Mouse (Mus musculus) forelimb bud, embryonic 11.5 days (tissue): ENCODE measurements around the gene Atxn7l1.

Source experiments
- DNase-seq: peaks from one replicate; pipeline ENCODE4 v3.0.0-alpha.2; 2012; ENCODE audit warnings: low read depth, low spot score

Atxn7l1 gene

DNA sequence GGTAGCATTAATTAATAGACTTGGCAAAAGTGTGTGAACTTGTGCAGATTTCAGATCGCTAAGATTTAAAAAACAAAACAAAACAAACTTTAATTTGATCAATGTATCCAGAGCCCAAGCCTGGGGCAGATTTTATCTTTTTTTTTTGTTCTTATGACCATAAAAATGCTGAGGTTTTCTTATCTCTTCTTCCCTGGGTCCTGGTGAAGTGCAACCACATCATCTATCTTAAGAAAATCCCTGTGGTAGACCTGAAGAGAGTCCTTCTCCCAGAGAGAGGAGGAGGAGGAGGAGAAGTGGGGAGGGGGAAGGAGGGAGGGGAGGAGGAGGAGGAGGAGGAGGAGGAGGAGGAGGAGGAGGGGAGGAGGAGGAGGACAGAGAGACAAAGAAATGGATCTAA, 78.5 kb downstream of the Atxn7l1 start:
- DNase-seq: no peak

- DNase-seq: no peak
These were observed 79.1 kb downstream of the Atxn7l1 start for GRCm38 (mm10) chr12:33226596-33226995.

DNA sequence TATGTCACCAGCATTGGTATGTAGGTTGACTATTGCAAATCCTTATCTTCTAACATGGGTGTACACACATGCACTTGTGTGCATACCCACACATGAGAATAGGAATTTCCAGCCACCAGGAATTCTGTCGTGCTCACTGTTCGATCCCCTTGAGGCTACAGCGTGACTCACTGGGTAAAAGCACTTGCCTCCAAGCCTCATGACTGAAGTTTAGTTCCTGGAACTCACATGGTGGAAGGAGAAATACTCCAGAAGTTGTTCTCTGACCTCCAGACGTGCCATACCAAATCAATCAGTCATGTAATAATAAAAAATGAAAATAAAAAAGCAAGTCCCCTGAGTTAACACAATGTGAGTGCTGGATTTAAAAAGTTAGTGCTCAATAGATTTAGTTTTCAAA, 87.8 kb downstream of the Atxn7l1 start:
- DNase-seq: no peak

GRCm38 (mm10) chr12:33235771-33236323, 88.4 kb downstream of the Atxn7l1 start:
- DNase-seq: no peak

DNA sequence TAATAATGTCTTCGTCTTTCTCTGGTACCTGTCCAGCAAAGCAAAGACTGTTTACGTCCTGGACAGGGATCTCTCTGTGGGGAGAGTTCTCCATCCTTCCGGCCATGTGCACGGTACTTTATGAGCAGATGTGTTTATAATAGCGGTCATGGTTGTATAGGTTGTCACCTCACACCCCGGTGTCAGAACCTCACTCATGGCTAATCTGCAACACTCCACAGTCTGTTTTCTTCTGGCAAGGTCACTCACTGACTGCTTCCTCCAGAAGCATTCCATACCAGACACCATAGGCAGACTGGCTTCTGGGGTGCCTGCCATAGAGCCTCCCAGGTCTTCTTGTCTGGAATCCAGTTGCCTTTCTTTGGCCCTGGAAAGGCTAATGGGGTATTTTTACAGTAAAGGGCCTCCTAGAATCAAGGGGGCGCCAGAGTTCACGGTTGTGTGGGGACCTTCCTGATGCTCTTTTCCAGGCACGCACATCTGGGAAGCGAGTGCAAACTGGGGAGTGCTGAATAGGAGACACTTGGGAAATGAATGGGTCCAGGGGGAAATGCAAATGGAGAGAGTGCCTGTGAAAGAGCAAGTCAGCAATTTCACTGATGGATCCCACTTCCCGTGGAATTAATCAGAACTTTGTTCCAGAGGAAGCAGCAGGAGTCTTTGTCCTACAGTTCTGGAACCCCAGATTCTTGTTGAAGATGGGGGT, 89.0 kb downstream of the Atxn7l1 start:
- no peak for DNase-seq

GRCm38 (mm10) chr12:33237108-33237507, 89.6 kb downstream of the Atxn7l1 start:
- DNase-seq: no peak

DNA sequence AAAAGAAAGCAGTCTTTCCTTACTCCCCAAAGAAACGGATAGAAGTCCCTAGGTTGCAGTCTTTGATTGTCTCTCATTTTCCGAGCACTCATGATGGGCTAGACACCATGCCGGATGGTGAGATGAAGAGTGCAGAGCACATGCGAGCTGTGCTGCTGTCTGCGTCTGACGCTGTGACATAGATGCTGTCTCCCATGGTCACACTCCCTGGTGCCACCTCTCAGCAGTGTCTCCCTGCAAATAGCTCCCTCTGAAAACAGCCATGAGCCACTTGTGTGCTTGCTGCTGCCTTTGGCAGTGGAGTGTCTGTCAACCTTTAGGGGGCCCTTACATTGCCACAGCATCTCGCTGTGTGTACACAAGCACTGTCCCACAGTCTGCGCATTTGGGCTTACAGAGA, 95.2 kb downstream of the Atxn7l1 start:
- no peak for DNase-seq

DNA sequence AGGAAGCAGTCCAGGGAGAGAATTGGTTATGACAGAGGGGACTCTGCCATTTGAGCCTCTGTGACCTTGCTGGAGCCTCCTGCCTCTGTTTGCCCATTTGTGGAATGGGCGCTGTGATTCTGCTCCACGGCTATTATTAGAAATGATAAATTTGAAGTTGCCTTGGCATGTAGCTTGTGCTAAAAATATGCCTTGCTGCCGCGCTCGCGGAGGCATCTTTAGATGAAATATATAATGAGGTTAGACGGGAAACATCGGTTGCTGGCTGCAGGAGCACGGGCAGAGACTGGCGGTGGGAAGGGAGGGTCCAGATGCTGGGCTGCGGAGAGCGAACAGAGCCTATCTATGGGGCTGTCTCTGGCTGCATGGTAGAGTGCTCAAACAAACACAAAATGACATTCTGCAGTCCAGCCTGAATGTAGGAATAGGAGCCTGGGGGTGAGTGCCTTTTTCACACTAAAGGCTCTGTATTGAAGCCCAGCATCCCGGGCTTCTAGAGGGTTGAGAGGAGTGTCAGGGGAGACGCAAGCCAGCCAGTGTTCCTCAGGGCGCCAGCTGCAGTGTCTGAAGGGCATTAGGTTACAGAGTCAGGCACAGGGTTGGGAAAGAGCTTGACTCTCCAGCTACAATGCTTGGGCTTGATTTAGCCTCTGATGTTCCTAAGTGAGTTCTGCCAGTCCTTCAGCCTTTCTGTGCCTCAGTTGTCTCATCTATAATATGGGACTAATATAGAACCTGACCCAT, 96.8 kb downstream of the Atxn7l1 start:
- no peak for DNase-seq

GRCm38 (mm10) chr12:33245455-33245854, 98.0 kb downstream of the Atxn7l1 start:
- no peak for DNase-seq

GRCm38 (mm10) chr12:33246878-33247277, 99.4 kb downstream of the Atxn7l1 start:
- DNase-seq: no peak

- no peak for DNase-seq
These were observed 102.7 kb downstream of the Atxn7l1 start for GRCm38 (mm10) chr12:33250197-33250596.

DNA sequence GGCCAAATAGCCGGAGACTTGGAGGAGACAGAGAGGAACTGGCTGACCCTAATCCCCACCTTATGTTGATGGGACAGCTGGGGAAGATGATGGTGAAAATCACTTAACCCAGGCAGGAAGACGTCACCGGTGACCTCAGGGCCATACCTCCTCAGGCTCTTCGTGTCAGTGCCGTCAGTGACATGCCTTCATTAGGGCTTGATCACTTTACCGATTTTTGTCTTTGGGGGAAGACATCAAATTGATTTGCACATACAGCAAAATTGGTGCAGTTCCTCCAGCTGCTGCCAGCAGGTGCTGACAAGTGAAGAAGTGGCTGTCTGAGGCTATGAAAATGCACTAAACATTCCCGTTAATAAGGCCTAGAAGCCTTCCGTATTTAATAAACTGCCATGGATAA, 103.9 kb downstream of the Atxn7l1 start:
- no peak for DNase-seq

- DNase-seq: no peak
These were observed 105.1 kb downstream of the Atxn7l1 start for GRCm38 (mm10) chr12:33252621-33253020.

DNA sequence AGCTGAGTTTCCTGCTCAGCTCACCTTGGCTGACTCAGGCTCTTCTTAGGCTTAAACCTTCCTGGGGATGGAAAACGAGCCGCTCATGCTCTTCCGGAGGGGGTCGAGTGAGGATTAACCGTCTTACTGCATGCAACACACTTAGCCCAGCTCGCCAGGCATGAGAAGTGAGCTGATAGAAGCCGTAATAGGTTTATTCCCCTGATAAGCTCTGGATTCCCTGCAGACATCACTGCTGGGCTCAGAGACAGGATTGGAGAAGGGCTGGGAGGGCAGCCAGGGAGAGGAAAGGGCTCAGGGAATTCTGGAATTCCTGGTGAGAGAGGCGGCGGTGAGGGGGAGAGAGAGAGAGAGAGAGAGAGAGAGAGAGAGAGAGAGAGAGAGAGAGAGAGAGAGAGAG, 105.7 kb downstream of the Atxn7l1 start:
- no peak for DNase-seq

- no peak for DNase-seq
These were observed 107.8 kb downstream of the Atxn7l1 start for GRCm38 (mm10) chr12:33255256-33255655.

DNA sequence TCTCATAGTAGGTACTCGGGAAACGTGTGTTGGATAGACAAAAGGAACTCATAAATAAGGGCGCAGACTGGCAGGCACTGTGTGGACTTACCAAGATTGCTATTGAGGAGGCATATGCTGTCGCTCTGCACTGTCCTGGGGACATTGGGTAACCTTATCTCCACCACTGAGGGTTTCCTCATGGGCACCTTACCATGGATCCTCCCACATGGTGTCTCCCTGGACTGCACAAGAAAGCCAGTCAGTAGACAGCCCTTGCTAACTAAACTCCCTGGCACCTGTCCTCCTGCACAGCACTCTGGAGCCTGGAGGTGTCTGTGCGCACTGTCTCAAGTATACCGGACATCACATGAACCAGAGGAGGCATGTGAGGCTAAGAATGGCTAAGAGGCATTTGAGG, 108.9 kb downstream of the Atxn7l1 start:
- no peak for DNase-seq

- no peak for DNase-seq
These were observed 111.6 kb downstream of the Atxn7l1 start for GRCm38 (mm10) chr12:33258995-33259529.

GRCm38 (mm10) chr12:33260575-33260974, 113.1 kb downstream of the Atxn7l1 start:
- DNase-seq: no peak

GRCm38 (mm10) chr12:33265877-33266276, 118.4 kb downstream of the Atxn7l1 start:
- DNase-seq: no peak

DNA sequence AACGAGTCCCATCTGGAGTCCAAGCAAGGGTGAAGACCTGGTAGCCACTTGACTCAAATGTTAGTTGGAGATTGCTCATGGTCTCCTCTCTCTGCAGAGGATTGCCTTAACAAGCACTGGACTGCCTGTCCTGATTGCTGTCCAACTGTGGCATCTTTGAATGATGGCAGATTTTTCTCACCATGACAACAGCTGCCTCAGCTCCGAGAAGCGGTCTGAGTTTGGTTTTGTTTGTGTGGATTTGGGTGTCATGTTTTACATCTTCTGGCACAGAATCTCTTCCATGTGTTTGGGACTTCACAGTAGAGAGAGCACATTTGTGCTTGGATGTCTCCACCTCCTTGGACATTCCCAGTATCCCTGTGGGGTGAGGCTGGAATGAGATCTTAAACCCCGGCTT, 120.5 kb downstream of the Atxn7l1 start:
- DNase-seq: no peak

DNA sequence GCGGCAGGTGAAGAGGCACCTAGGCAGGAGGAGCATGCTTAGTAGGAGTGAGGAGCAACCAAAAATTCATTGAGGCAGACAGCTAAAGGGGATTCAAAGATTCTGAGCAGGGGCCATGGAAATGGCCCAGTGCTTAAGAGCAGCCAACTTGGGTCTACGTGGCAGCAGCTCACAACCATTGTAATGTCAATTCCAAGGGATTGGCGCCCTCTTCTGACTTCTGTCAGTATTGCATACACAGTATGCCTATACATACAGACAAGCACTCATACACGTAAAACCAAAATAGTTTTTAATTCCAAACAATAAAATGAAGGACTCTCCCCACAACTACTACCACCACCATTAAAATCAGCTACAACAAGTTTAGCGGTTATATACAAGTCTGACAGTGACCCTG, 122.2 kb downstream of the Atxn7l1 start:
- peak; percentile 28 for DNase-seq

- no peak for DNase-seq
These were observed 124.4 kb downstream of the Atxn7l1 start for GRCm38 (mm10) chr12:33271865-33272264.

GRCm38 (mm10) chr12:33272441-33272840, 124.9 kb downstream of the Atxn7l1 start:
- DNase-seq: no peak
